Mouse (Mus musculus): ENCODE measurements at regions not wholly inside any gene's neighbourhood (a gene's known extent, or its start where the extent isn't known, plus 50 kb on each side); places are given as distances from the start of the nearest gene placed in this dataset.

DNA sequence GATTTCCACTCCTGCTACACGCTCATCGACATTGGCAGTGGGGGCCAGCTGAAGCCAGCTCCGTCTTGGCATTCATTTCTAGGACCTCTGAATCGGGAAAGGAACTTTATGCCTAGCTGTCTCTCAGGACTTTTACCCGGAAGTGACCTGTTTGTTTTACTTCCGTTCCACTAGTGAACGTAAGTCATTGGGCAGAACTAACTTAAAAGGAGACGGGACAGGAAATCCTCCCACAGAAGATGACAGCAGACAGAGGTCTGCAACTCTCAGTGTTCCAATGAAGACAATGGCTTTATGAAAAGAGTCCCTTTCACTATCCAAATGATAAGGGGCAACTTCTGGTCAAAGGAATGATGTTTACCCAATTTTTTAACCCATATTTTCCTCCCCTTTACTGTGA lies 155.5 kb downstream of the Sec61b start:
- TF ChIP-seq CTCF (IDR thresholded peaks at IDR 0.05; ENCODE audit: low read depth, low read length) (no peak), POLR2A (IDR thresholded peaks at IDR 0.05; ENCODE audit: borderline replicate concordance, low read depth, low read length) (no peak)
